Mouse (Mus musculus): ENCODE measurements around the gene Txnrd1. TPM values are rescaled to one million over a fixed set of nuclear protein-coding genes. Genes with fewer than 3 reads are reported as not detected.

The Txnrd1 gene
- polyA plus RNA-seq, 1 experiment from 2014 or later = 87.1 TPM

DNA sequence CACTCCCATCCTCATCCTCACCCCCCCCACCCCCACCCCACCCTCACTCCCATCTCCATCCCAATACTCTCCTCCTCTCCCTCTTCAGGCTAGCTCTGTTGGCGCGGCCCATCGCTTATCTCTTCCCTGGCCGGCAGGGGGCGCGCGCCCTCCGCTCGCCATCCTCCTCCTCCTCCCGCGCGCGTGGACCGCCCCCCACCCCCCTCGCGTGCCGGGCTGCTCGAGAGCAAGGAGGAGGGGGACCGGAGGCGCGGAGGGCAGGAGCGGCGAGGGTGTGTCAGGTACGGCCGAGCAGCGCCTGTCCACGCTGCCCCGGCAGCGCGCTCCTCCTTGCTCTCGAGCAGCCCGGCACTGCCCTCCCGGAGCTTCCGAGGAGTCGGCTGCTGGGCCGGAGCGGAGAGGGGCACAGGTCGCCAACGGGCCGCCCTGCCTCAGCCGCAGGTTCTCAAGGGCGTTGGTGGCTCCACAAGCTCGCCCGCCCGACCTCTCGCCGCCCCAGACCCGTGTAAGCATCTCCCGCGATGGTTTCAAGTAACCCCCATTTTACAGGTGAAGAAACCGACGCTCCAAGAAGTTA, 21.8 kb upstream of the Txnrd1 start:
- 6% methylated on average over 36 of the region's 52 CpGs for WGBS
- Histone ChIP-seq H3K4me2 (ENCODE audit: low read length) (peak overlapping the region; percentile 89), H3K9me3 (ENCODE audit: control insufficient read depth, low read length) (no peaks in the 10 kb centered on the region), H3K27me3 (replicated peaks; ENCODE audit: control insufficient read depth, insufficient read depth, low read length) (no peaks in the 10 kb centered on the region), H3K9ac (ENCODE audit: low read depth, low read length) (peak overlapping the region; percentile 74), H3K4me1 (ENCODE audit: control insufficient read depth, insufficient read depth, low read depth, low read length) (peaks cover 3% of the 10 kb centered on the region; the same call in 1 of the 2 replicates), H3K27ac (ENCODE audit: low read depth, low read length) (no peak overlapping the region), H3K36me3 (ENCODE audit: control insufficient read depth, insufficient read depth, low read length) (no peaks in the 10 kb centered on the region), H3K4me3 (ENCODE audit: low read length) (peak overlapping the region; percentile 65)
- peak; percentile 84 for ATAC-seq

DNA sequence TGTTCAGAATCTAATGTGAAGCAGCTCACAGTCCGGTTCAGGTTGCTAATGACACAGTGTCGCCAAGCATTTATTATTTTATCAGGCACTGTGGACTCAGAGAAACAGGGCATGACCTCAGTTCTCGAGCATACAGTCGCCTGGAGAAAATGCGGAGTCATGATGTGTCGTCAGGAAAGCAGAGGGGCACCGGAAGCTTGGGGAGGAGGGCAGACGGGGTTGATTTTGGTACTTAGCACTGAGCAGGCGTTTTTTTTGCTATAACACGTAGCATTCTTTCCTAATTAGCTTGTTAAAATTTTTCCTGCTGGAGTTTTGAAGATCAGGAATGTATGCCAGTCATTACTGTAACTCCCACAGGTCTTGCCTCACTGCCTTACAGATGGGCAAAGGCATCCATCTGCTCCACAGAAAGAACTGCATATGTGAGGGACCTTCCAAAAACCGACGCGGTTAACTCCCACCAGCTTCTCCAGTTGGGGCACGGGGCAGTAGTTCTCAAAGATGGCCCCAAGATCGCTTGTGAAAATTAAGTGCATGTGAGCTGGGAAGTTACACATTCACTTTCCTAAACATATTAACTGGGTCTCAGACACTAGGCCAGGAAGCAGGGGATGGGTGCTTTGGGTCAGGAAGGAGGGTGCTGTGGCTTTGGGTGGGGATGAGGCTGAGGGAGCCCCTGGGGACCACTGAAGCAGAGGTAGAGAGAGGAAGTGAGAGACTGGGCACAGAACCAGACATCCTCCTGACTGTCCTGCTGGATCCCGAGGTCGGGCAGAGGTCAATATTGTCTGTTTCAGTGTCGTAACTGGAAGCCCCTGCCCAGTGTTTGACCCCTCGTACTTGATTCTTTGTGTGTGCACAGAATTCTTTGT, 19.4 kb upstream of the Txnrd1 start:
- peaks cover 3% of the 10 kb centered on the region; the same call in 1 of the 2 replicates for H3K4me1 ChIP-seq (ENCODE audit: control insufficient read depth, insufficient read depth, low read depth, low read length)
- no peak overlapping the region for H3K4me2 ChIP-seq (ENCODE audit: low read length)
- no peaks in the 10 kb centered on the region for H3K36me3 ChIP-seq (ENCODE audit: control insufficient read depth, insufficient read depth, low read length)
- no peaks in the 10 kb centered on the region for H3K27me3 ChIP-seq (replicated peaks; ENCODE audit: control insufficient read depth, insufficient read depth, low read length)
- H3K9me3 ChIP-seq (ENCODE audit: control insufficient read depth, low read length) = no peaks in the 10 kb centered on the region
- WGBS = 50% methylated on average over 19 of the region's 19 CpGs
- no peak for ATAC-seq
- no peak overlapping the region for H3K9ac ChIP-seq (ENCODE audit: low read depth, low read length)
- H3K27ac ChIP-seq (ENCODE audit: low read depth, low read length) = no peak overlapping the region
- H3K4me3 ChIP-seq (ENCODE audit: low read length) = no peak overlapping the region

DNA sequence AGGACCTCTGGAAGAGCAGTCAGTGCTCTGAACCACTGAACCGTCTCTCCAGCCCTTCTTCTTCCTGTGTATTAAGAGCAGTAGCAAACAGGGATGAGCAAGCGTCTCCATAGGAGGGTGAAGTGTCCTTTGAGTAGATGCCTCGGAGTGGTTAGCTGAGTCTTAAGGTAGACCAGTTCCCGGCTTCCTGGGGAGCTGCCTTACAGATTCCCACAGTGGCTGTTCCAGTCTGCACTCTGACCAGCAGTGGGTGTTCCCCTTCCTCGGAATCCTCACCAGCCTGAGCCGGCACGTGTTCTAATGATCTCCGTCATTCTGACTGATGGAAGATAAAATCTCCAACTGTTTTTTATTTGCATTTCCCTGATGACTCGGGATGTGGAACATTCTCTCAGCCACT, 17.3 kb upstream of the Txnrd1 start:
- 77% methylated on average over 9 of the region's 9 CpGs for WGBS
- Histone ChIP-seq H3K36me3 (ENCODE audit: control insufficient read depth, insufficient read depth, low read length) (no peaks in the 10 kb centered on the region), H3K4me1 (ENCODE audit: control insufficient read depth, insufficient read depth, low read depth, low read length) (peaks cover 3% of the 10 kb centered on the region; the same call in 1 of the 2 replicates), H3K9ac (ENCODE audit: low read depth, low read length) (no peak overlapping the region), H3K27me3 (replicated peaks; ENCODE audit: control insufficient read depth, insufficient read depth, low read length) (no peaks in the 10 kb centered on the region), H3K4me2 (ENCODE audit: low read length) (no peak overlapping the region), H3K9me3 (ENCODE audit: control insufficient read depth, low read length) (no peaks in the 10 kb centered on the region), H3K4me3 (ENCODE audit: low read length) (no peak overlapping the region), H3K27ac (ENCODE audit: low read depth, low read length) (no peak overlapping the region)
- no peak for ATAC-seq

DNA sequence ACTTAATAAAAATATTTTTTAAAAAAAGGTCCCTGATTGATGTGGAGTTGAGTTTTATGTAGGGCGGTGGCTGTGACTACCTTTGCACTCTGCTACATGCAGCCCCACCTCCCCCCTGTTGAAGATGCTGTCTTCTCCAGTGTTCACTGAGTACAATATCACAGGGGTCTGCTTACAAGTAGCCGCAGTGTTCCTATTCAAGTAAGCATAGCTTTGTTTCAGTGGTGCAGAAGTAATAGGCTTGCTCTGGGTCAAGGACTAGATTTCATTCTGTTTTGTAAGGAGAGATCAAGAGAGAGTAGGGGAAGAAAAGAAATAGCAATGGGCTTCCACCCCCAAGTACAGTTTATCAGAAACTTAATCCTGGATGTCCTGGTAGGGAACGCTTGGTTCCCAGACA, 16.2 kb upstream of the Txnrd1 start:
- no peaks in the 10 kb centered on the region for H3K36me3 ChIP-seq (ENCODE audit: control insufficient read depth, insufficient read depth, low read length)
- H3K4me3 ChIP-seq (ENCODE audit: low read length) = no peak overlapping the region
- no peaks in the 10 kb centered on the region for H3K9me3 ChIP-seq (ENCODE audit: control insufficient read depth, low read length)
- no peak for ATAC-seq
- H3K27ac ChIP-seq (ENCODE audit: low read depth, low read length) = no peak overlapping the region
- no peak overlapping the region for H3K9ac ChIP-seq (ENCODE audit: low read depth, low read length)
- H3K27me3 ChIP-seq (replicated peaks; ENCODE audit: control insufficient read depth, insufficient read depth, low read length) = no peaks in the 10 kb centered on the region
- 50% methylated on average over 3 of the region's 3 CpGs for WGBS
- H3K4me1 ChIP-seq (ENCODE audit: control insufficient read depth, insufficient read depth, low read depth, low read length) = 0 out of 2 replicates have a peak, but pooled peaks cover 3% of the 10 kb centered on the region
- H3K4me2 ChIP-seq (ENCODE audit: low read length) = no peak overlapping the region

DNA sequence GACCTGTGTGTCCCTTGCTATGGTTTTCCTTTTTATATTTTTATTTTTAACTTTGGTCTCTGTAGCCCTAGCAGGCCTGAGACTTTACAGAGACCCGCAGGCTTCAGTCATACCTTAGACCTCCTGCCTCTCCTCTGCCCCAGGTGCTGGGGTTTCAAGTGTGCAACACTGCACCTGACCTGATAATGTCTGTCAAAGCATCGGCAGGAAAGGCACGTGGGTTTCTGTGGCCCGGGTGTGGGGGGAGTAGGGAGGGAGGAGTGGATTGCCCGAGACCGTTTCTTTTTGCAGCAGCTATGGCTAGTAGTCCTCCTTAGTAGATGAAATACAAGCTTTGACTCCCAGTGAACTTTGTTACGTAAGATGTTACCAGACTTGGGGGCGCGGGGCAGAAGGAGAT, 15.8 kb upstream of the Txnrd1 start:
- H3K9me3 ChIP-seq (ENCODE audit: control insufficient read depth, low read length) = no peaks in the 10 kb centered on the region
- ATAC-seq = no peak
- H3K27me3 ChIP-seq (replicated peaks; ENCODE audit: control insufficient read depth, insufficient read depth, low read length) = no peaks in the 10 kb centered on the region
- no peak overlapping the region for H3K4me2 ChIP-seq (ENCODE audit: low read length)
- H3K4me1 ChIP-seq (ENCODE audit: control insufficient read depth, insufficient read depth, low read depth, low read length) = 0 out of 2 replicates have a peak, but pooled peaks cover 3% of the 10 kb centered on the region
- no peak overlapping the region for H3K27ac ChIP-seq (ENCODE audit: low read depth, low read length)
- WGBS = 61% methylated on average over 9 of the region's 9 CpGs
- no peak overlapping the region for H3K4me3 ChIP-seq (ENCODE audit: low read length)
- no peak overlapping the region for H3K9ac ChIP-seq (ENCODE audit: low read depth, low read length)
- no peaks in the 10 kb centered on the region for H3K36me3 ChIP-seq (ENCODE audit: control insufficient read depth, insufficient read depth, low read length)

DNA sequence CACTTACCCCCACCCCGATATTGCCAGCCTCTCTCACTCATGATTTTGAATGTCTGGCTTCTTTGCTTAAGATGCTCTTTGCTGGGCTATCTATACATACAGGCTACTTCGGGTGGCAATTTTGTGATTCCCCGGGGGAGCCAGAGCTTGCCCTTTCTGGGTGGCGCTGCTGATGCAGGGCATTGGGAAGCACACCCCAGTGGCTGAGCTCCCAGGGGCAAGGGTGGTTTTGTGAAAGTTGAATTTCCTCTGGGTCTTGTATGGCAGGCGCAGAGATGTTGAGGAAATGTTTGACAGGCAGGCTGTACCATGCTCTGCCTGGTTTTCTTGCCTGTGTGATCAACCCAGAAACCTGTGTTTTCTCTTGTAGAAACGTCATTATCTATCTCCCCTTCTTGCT, 15.1 kb upstream of the Txnrd1 start:
- H3K4me3 ChIP-seq (ENCODE audit: low read length) = no peak overlapping the region
- H3K27me3 ChIP-seq (replicated peaks; ENCODE audit: control insufficient read depth, insufficient read depth, low read length) = no peaks in the 10 kb centered on the region
- 0 out of 2 replicates have a peak, but pooled peaks cover 3% of the 10 kb centered on the region for H3K4me1 ChIP-seq (ENCODE audit: control insufficient read depth, insufficient read depth, low read depth, low read length)
- H3K27ac ChIP-seq (ENCODE audit: low read depth, low read length) = no peak overlapping the region
- H3K9me3 ChIP-seq (ENCODE audit: control insufficient read depth, low read length) = no peaks in the 10 kb centered on the region
- H3K4me2 ChIP-seq (ENCODE audit: low read length) = no peak overlapping the region
- no peaks in the 10 kb centered on the region for H3K36me3 ChIP-seq (ENCODE audit: control insufficient read depth, insufficient read depth, low read length)
- H3K9ac ChIP-seq (ENCODE audit: low read depth, low read length) = no peak overlapping the region
- WGBS = 88% methylated on average over 6 of the region's 6 CpGs
- no peak for ATAC-seq

DNA sequence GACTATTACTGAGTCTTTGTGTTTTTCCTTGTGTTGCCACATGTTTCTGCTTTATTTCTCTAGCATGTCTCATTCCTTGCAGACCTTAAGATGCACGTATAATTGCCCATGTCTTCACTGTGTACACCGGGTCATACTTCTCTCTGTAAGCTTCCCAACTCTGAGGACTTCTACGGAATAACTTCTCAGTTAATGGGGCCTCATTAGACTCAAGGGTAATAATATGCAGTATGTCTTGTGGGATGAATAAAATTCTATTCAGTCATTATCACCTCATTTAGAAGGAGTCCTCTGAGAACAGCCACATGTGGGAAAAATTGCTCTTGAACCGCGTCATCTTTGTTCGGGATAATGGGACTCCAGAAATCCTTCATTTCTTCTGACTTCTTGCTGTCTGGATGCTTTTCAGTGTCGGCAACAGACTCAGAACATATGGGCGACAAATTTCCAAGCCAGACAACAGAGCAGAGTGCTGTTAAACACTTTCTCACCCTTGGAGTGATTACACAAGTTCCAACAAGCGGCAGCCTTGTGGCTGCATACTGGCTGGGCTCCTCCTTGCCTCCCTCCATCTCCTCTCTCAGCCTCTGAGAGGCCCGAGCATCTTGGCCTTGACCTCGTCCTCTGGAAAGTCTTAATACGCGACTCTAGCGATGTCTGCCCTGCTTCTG, 10.5 kb upstream of the Txnrd1 start:
- no peak overlapping the region for H3K4me2 ChIP-seq (ENCODE audit: low read length)
- H3K4me3 ChIP-seq (ENCODE audit: low read length) = no peak overlapping the region
- no peaks in the 10 kb centered on the region for H3K4me1 ChIP-seq (ENCODE audit: control insufficient read depth, insufficient read depth, low read depth, low read length)
- no peak for ATAC-seq
- no peak overlapping the region for H3K9ac ChIP-seq (ENCODE audit: low read depth, low read length)
- H3K36me3 ChIP-seq (ENCODE audit: control insufficient read depth, insufficient read depth, low read length) = no peaks in the 10 kb centered on the region
- H3K27me3 ChIP-seq (replicated peaks; ENCODE audit: control insufficient read depth, insufficient read depth, low read length) = no peaks in the 10 kb centered on the region
- no peak overlapping the region for H3K27ac ChIP-seq (ENCODE audit: low read depth, low read length)
- no peaks in the 10 kb centered on the region for H3K9me3 ChIP-seq (ENCODE audit: control insufficient read depth, low read length)
- WGBS = 68% methylated on average over 14 of the region's 14 CpGs

DNA sequence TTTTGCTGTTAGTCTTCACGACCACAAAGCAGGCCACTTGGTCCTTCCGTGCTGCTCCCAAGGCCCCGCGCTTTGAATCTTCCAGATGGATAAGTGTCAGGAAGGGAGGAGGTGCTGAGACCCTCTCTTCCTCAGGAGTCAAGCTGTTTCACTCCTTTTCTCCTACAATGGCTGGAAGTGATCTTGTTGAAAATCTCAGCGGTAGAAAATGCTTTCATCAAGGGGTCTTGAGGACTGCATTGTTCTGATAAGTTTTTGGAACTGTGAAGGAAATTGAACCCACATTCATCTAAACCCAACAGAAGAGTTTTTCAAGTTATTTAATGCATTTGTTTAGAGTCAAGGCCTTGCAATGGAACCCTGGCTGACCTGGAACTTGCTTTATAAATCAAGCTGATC, 10.0 kb upstream of the Txnrd1 start:
- no peaks in the 10 kb centered on the region for H3K36me3 ChIP-seq (ENCODE audit: control insufficient read depth, insufficient read depth, low read length)
- WGBS = 74% methylated on average over 5 of the region's 5 CpGs
- H3K9ac ChIP-seq (ENCODE audit: low read depth, low read length) = no peak overlapping the region
- H3K4me2 ChIP-seq (ENCODE audit: low read length) = no peak overlapping the region
- no peaks in the 10 kb centered on the region for H3K4me1 ChIP-seq (ENCODE audit: control insufficient read depth, insufficient read depth, low read depth, low read length)
- no peaks in the 10 kb centered on the region for H3K9me3 ChIP-seq (ENCODE audit: control insufficient read depth, low read length)
- no peaks in the 10 kb centered on the region for H3K27me3 ChIP-seq (replicated peaks; ENCODE audit: control insufficient read depth, insufficient read depth, low read length)
- H3K27ac ChIP-seq (ENCODE audit: low read depth, low read length) = no peak overlapping the region
- H3K4me3 ChIP-seq (ENCODE audit: low read length) = no peak overlapping the region
- no peak for ATAC-seq

DNA sequence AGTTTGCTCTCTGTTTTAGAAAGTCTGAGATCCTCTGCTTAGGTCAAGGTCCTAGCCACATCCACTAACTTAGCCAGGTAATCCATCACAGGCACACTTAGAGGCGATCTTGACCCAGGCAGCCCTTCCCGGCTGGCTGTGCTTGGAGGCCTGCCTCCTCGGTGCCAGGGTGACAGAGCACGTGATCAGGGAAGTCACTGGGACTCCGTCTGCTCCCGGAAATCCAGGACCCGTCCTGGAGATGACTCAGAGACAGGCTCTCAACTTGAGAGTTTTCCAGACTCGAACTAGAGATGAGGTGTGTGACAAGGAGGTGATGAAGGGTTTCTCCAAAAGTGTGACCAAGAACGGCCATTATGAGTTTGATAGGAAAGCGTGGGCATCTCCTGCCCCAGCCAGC, 9.2 kb upstream of the Txnrd1 start:
- 77% methylated on average over 10 of the region's 10 CpGs for WGBS
- Histone ChIP-seq H3K27me3 (replicated peaks; ENCODE audit: control insufficient read depth, insufficient read depth, low read length) (no peaks in the 10 kb centered on the region), H3K27ac (ENCODE audit: low read depth, low read length) (no peak overlapping the region), H3K36me3 (ENCODE audit: control insufficient read depth, insufficient read depth, low read length) (no peaks in the 10 kb centered on the region), H3K9me3 (ENCODE audit: control insufficient read depth, low read length) (no peaks in the 10 kb centered on the region), H3K4me3 (ENCODE audit: low read length) (no peak overlapping the region), H3K4me2 (ENCODE audit: low read length) (no peak overlapping the region), H3K9ac (ENCODE audit: low read depth, low read length) (no peak overlapping the region), H3K4me1 (ENCODE audit: control insufficient read depth, insufficient read depth, low read depth, low read length) (no peaks in the 10 kb centered on the region)
- no peak for ATAC-seq

Measured in hindbrain, embryonic 16.5 days (tissue).